Mouse (Mus musculus) embryo, embryonic 9.5 days (tissue): ENCODE measurements around the gene Hfe.
"Not testable (repeated sequence)": the region's sequence is repeated elsewhere in the genome, so short reads cannot be mapped to it uniquely, and the experiment has no call there.

Experiments
- DNase-seq: peaks from one replicate; pipeline ENCODE4 v3.0.0-alpha.2; 2017; ENCODE audit errors: extremely low spot score

Gene Hfe

GRCm38 (mm10) chr13:23685966-23686365 is 24.7 kb downstream of the Hfe start:
- DNase-seq, result peak; percentile 27

GRCm38 (mm10) chr13:23685121-23685861 is 25.4 kb downstream of the Hfe start:
- peak; percentile 78 for DNase-seq

- not testable (repeated sequence) for DNase-seq
These were observed 26.2 kb downstream of the Hfe start for GRCm38 (mm10) chr13:23684295-23684945.

GRCm38 (mm10) chr13:23683755-23684281 is 26.8 kb downstream of the Hfe start, which contains the start of the genes Hist1h2ac and Hist1h2bc:
Gene Hist1h2ac, minus strand, starts transcription at chr13:23683948.
Gene Hist1h2bc, plus strand, starts transcription at chr13:23684199.
- peak; percentile 92 for DNase-seq

- DNase-seq, result peak; percentile 65
These were observed 27.5 kb downstream of the Hfe start for GRCm38 (mm10) chr13:23682947-23683754.

GRCm38 (mm10) chr13:23682623-23682946 is 28.1 kb downstream of the Hfe start:
- DNase-seq, result peak; percentile 64

- DNase-seq, result peak; percentile 27
These were observed 28.6 kb downstream of the Hfe start for GRCm38 (mm10) chr13:23681990-23682582.

GRCm38 (mm10) chr13:23662536-23662935 is 48.1 kb downstream of the Hfe start:
- DNase-seq, result no peak

- DNase-seq, result no peak
These were observed 50.9 kb downstream of the Hfe start for GRCm38 (mm10) chr13:23659636-23660366.
